In genomic region chr11:59847891-59848884, GRCm38 (mm10) we compare ENCODE assay signal across 8 mouse cellular contexts. TPM values are rescaled to one million over a fixed set of nuclear protein-coding genes. Genes with fewer than 3 reads are reported as not detected.
DNase-seq lines count a peak whose midpoint lies in the region; ATAC-seq and TF ChIP-seq lines count a peak whose summit lies in the region.

No protein-coding gene starts in this region.

- H3K36me3 ChIP-seq in hindbrain, postnatal 0 days (ENCODE audit: insufficient read depth, low read length): no peaks in the 10 kb centered on the region

- intact Hi-C loops in gastrocnemius, adult 2 months (cut with DNase I): no loop called here
- intact Hi-C loops in left cerebral cortex, postnatal 10 days (cut with DNase I): no loop called here

- peak; percentile 11; the same call in 1 of the 2 replicates for TF ChIP-seq CTCF in gastrocnemius, adult 2 months (IDR thresholded peaks at IDR 0.05)
- TF ChIP-seq CTCF in hindbrain, postnatal 0 days (IDR thresholded peaks at IDR 0.05; ENCODE audit: low read depth): peak; percentile 27; the same call in 1 of the 2 replicates

- ATAC-seq in activated CD4-positive, CD25-positive, alpha-beta regulatory T cell, adult 4 months: peak; percentile 55
- ATAC-seq in hindbrain, postnatal 0 days: peak; percentile 91
- ATAC-seq in megakaryocyte progenitor cell, adult 5-6 weeks (replicated peaks; ENCODE audit: poor library complexity): peak; percentile 69

- no peaks in the 10 kb centered on the region for H3K27me3 ChIP-seq in hindbrain, postnatal 0 days (ENCODE audit: insufficient read depth, low read length)

- H3K27ac ChIP-seq in gastrocnemius, adult 2 months: peak overlapping the region; percentile 95
- peak overlapping the region; percentile 92 for H3K27ac ChIP-seq in hindbrain, postnatal 0 days

- WGBS in hindbrain, postnatal 0 days: under 1% methylated on average over 64 of the region's 69 CpGs

- H3K9ac ChIP-seq in hindbrain, postnatal 0 days (replicated peaks; ENCODE audit: low read length): peak overlapping the region; percentile 87

- H3K4me3 ChIP-seq in gastrocnemius, adult 2 months: peak overlapping the region; percentile 88
- H3K4me3 ChIP-seq in hindbrain, postnatal 0 days (ENCODE audit: low read length): peak overlapping the region; percentile 76

- DNase-seq in cerebellum, postnatal 4 days (ENCODE audit: low spot score in 2 of 2): peak; percentile 66 to 75
- peak; percentile 90 for DNase-seq in gastrocnemius, adult 2 months
- peak; percentile 80 for DNase-seq in hindbrain, postnatal 0 days (ENCODE audit: low spot score)
- DNase-seq in left cerebral cortex, postnatal 10 days (ENCODE audit: extremely low spot score in 1 of 2, low spot score in 2 of 2): peak; percentile 48 to 88
- DNase-seq in right cerebral cortex, postnatal 10 days (ENCODE audit: low spot score in 2 of 2): peak; percentile 83 to 84
- peak; percentile 78 for DNase-seq in urinary bladder, postnatal 25 days (ENCODE audit: low spot score)

- H3K9me3 ChIP-seq in hindbrain, postnatal 0 days (ENCODE audit: low read length): no peaks in the 10 kb centered on the region

- H3K4me2 ChIP-seq in hindbrain, postnatal 0 days (ENCODE audit: low read depth, low read length): peak overlapping the region; percentile 82

- peaks cover 8% of the 10 kb centered on the region for H3K4me1 ChIP-seq in hindbrain, postnatal 0 days (ENCODE audit: insufficient read depth, low read length)

RNA-seq across cellular contexts. Expression of gene Cops3, which starts 8.6 kb away (rescaled TPM):
- 100 to 1,000 TPM in 1 of 2 experiments, 10 to 100 TPM in 1; 95.7 to 102 TPM for polyA plus RNA-seq in activated CD4-positive, CD25-positive, alpha-beta regulatory T cell, adult 4 months (2017; shearing (Covaris generic))
- total RNA-seq in gastrocnemius, adult 2 months (2021): 10 to 100 TPM; 84.8 to 89.9 TPM
- total RNA-seq in hindbrain, postnatal 0 days (2014; rRNA removed): 96.0 and 105 TPM in 2 replicates
- 153 and 158 TPM in 2 replicates for polyA plus RNA-seq in hindbrain, postnatal 0 days (2015; fragmentation: Nextera tagmentation; extraction: Ambion mirVana)
- total RNA-seq in left cerebral cortex, postnatal 10 days (2021): 10 to 100 TPM; 76.4 to 81.7 TPM
- total RNA-seq in megakaryocyte progenitor cell, adult 5-6 weeks (2015): 222 and 236 TPM in 2 replicates
- 201 and 214 TPM in 2 replicates for total RNA-seq in megakaryocyte progenitor cell, adult 5-6 weeks (2017)

RNA-seq across cellular contexts. Expression of gene Nt5m, which starts 8.9 kb away (rescaled TPM):
- 1 to 10 TPM; 8.7 to 8.8 TPM for polyA plus RNA-seq in activated CD4-positive, CD25-positive, alpha-beta regulatory T cell, adult 4 months (2017; shearing (Covaris generic))
- total RNA-seq in gastrocnemius, adult 2 months (2021): 10 to 100 TPM; 17.8 to 22.2 TPM
- 85.4 and 101 TPM in 2 replicates for total RNA-seq in hindbrain, postnatal 0 days (2014; rRNA removed)
- 88.4 and 89.1 TPM in 2 replicates for polyA plus RNA-seq in hindbrain, postnatal 0 days (2015; fragmentation: Nextera tagmentation; extraction: Ambion mirVana)
- 10 to 100 TPM; 51.8 to 54.3 TPM for total RNA-seq in left cerebral cortex, postnatal 10 days (2021)
- total RNA-seq in megakaryocyte progenitor cell, adult 5-6 weeks (2015): 12.4 and 18.8 TPM in 2 replicates
- total RNA-seq in megakaryocyte progenitor cell, adult 5-6 weeks (2017): 15.1 and 15.7 TPM in 2 replicates

RNA-seq across cellular contexts. Expression of gene Flcn, which starts 38.4 kb away (rescaled TPM):
- 10 to 100 TPM; 18.2 to 28.7 TPM for polyA plus RNA-seq in activated CD4-positive, CD25-positive, alpha-beta regulatory T cell, adult 4 months (2017; shearing (Covaris generic))
- 10 to 100 TPM; 46.3 to 51.3 TPM for total RNA-seq in gastrocnemius, adult 2 months (2021)
- total RNA-seq in hindbrain, postnatal 0 days (2014; rRNA removed): 42.8 and 43.5 TPM in 2 replicates
- polyA plus RNA-seq in hindbrain, postnatal 0 days (2015; fragmentation: Nextera tagmentation; extraction: Ambion mirVana): 28.4 and 28.8 TPM in 2 replicates
- total RNA-seq in left cerebral cortex, postnatal 10 days (2021): 10 to 100 TPM; 34.5 to 35.6 TPM
- 11.1 and 15.6 TPM in 2 replicates for total RNA-seq in megakaryocyte progenitor cell, adult 5-6 weeks (2015)
- total RNA-seq in megakaryocyte progenitor cell, adult 5-6 weeks (2017): 15.8 and 18.4 TPM in 2 replicates

Comparison
In these comparisons a context has a peak if more than half of its experiments do, and no peak if none do; other contexts are left out.
1. Peak in every context shown above with its lines: DNase-seq, ATAC-seq, H3K4me3 ChIP-seq and H3K27ac ChIP-seq.